Mouse (Mus musculus) kidney, adult 2 months (tissue): ENCODE results near the gene Nfic.

Experiments used
- CTCF ChIP-seq: fragments of 200-500 bp; conservative IDR thresholded peaks from 2 replicates; pipeline ENCODE4 v1.5.1; 2011; ENCODE audit warnings: low read depth, mild to moderate bottlenecking, control low read depth, low read length, moderate library complexity, mixed read lengths; ENCODE audit not compliant: insufficient read depth, insufficient read length
- POLR2A ChIP-seq: fragments of 200-500 bp; IDR thresholded peaks from one replicate; pipeline ENCODE4 v1.6.1; 2011; ENCODE audit warnings: low read depth, low read length, control low read depth

DNA sequence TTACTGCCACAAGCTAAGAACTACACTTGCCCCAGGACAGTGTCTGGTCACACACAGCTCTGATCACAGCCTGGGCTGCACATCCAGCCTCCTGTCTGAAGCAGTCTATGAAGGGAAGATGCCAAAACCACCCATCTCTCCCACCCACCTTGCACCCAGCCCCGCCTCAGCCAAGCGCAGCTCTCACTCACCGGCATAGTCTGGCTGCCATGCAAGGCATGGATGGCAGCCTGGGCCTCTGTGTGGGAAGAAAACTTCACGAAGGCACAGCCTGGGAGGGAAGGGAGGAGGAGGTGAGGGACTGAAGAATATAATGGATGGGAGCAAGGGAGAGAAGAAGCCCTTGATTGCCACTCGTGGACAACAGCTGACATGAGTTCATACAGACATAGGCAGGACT lies 13.8 kb upstream of the Nfic start:
- TF ChIP-seq CTCF = no peak
- TF ChIP-seq POLR2A = no peak
